Mouse (Mus musculus) testis, adult 10 weeks (tissue): ENCODE results near the gene Ranbp6. TPM values are rescaled to one million over a fixed set of nuclear protein-coding genes. Genes with fewer than 3 reads are reported as not detected.

Source experiments
- polyA plus RNA-seq: library from polyadenylated mRNA; stranded (reverse); fragments of 350-450 nt; fragmentation: Illumina TruSeq; extraction: RNeasy Lipid Tissue Mini Kit (QIAGEN cat#74804); gene quantifications from one replicate; pipeline ENCODE4 v1.2.3, GENCODE M21; 2014; ENCODE audit warnings: low read depth, low replicate concordance

The Ranbp6 gene
- 12.5 TPM for polyA plus RNA-seq

GRCm38 (mm10) chr19:29812581-29813460, at the start of gene Ranbp6:
TSS of gene Ranbp6 (minus strand) at chr19:29812974.

GRCm38 (mm10) chr19:29805917-29806785, 6.6 kb downstream of the Ranbp6 start, which contains the start of gene 9930021J03Rik:
TSS of gene 9930021J03Rik (minus strand) at chr19:29805989.

Other genes starting within 250 kb of the Ranbp6 start
- 28.2 TPM for gene Ermp1, start 164.6 kb downstream of the Ranbp6 start, polyA plus RNA-seq
- gene Mlana, start 115.2 kb downstream of the Ranbp6 start, polyA plus RNA-seq, result not detected
- 82.2 TPM for gene 9930021J03Rik, start 7.0 kb downstream of the Ranbp6 start, polyA plus RNA-seq
- 7.1 TPM for gene Il33, start 112.1 kb upstream of the Ranbp6 start, polyA plus RNA-seq
- 136 TPM for gene Trpd52l3, start 190.8 kb upstream of the Ranbp6 start, polyA plus RNA-seq
- 26.7 TPM for gene Uhrf2, start 217.5 kb upstream of the Ranbp6 start, polyA plus RNA-seq